16 mouse cellular contexts compared by ENCODE assay signal in the genomic region with DNA sequence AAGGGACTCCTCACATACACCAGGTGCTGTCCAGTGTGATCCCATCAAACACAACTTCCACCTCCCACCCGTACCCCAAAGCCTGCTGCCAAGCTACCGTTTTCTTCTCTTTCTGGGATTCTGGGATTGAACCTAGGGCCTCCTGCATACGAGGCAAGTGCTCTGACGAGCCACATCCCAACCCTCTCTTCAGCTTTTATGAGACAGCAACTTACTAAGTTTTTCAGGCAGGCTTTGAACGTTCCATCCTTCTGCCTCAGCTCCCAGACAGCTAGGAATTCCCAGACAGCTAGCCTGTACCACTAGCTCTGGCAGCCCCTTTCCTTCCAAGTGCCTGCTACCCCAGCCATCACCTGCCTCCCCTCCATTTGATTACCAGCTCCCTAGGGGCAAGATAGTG. TPM values are rescaled to one million over a fixed set of nuclear protein-coding genes. Genes with fewer than 3 reads are reported as not detected.
DNase-seq lines count a peak whose midpoint lies in the region; ATAC-seq and TF ChIP-seq lines count a peak whose summit lies in the region.
"Had no signal": no experiment of that assay in that cellular context is flagged by ENCODE, and none has a peak within 500 bp of the region (broad histone marks: within the 10 kb centered on the region; RNA-seq: fewer than 3 reads in every experiment).

No protein-coding gene starts in this region.

- no peak for ATAC-seq in limb, embryonic 11.5 days (ENCODE audit: insufficient number of reproducible peaks, low FRiP score, low TSS enrichment, low read depth)

- no peak overlapping the region for H3K4me2 ChIP-seq in limb, embryonic 11.5 days (ENCODE audit: low read depth, severe bottlenecking)

- H3K4me3 ChIP-seq in gastrocnemius, adult 2 months: no peak overlapping the region
- no peak overlapping the region for H3K4me3 ChIP-seq in limb, embryonic 11.5 days (ENCODE audit: low read depth, low read length)
- no peak overlapping the region for H3K4me3 ChIP-seq in limb, embryonic 10.5 days

- peaks cover 12% of the 10 kb centered on the region for H3K4me1 ChIP-seq in limb, embryonic 11.5 days (ENCODE audit: control insufficient read depth, insufficient read depth, low read length)
- H3K4me1 ChIP-seq in limb, embryonic 10.5 days: peaks cover 23% of the 10 kb centered on the region

- DNase-seq in gastrocnemius, adult 2 months: no peak
- no peak for DNase-seq in gastrocnemius, adult 8-10 months (ENCODE audit: low spot score in 2 of 2)
- no peak for DNase-seq in limb, embryonic 11.5 days (ENCODE audit: low spot score)
- DNase-seq in limb, embryonic 10.5 days (ENCODE audit: low spot score): no peak
- DNase-seq in urinary bladder, adult 2 months (ENCODE audit: low spot score): peak; percentile 21
- DNase-seq in urinary bladder, adult 18-20 months (ENCODE audit: low spot score in 2 of 2): no peak
- DNase-seq in retina, postnatal 1 day: no peak
- no peak for DNase-seq in layer of hippocampus, adult 9-11 months
- DNase-seq: cerebellum, adult 18-20 months; heart, postnatal 10 days; kidney, adult 18-20 months; kidney, postnatal 25 days; lung, postnatal 14 days; right cerebral cortex, postnatal 14 days; thymus, adult 18-20 months had no signal

- no peaks in the 10 kb centered on the region for H3K36me3 ChIP-seq in limb, embryonic 11.5 days (ENCODE audit: control insufficient read depth, insufficient read depth, low read length)
- H3K36me3 ChIP-seq in limb, embryonic 10.5 days: peaks cover 14% of the 10 kb centered on the region

- intact Hi-C loops in gastrocnemius, adult 2 months (cut with DNase I): loop anchor here (5.0 kb wide), 1 partner anchor 95 kb away; no protein-coding TSS in a partner anchor

- peak overlapping the region; percentile 98 for H3K27ac ChIP-seq in gastrocnemius, adult 2 months
- no peak overlapping the region for H3K27ac ChIP-seq in limb, embryonic 11.5 days (replicated peaks; ENCODE audit: low read depth, low read length)
- no peak overlapping the region for H3K27ac ChIP-seq in limb, embryonic 10.5 days

- H3K9me3 ChIP-seq in limb, embryonic 11.5 days (ENCODE audit: control insufficient read depth, low read length): no peaks in the 10 kb centered on the region
- H3K9me3 ChIP-seq in limb, embryonic 10.5 days (replicated peaks): no peaks in the 10 kb centered on the region
- H3K9me3 ChIP-seq: limb, embryonic 15.5 days had no signal

- 91% methylated on average over 5 of the region's 5 CpGs for WGBS in limb, embryonic 11.5 days
- WGBS in limb, embryonic 10.5 days: 83% methylated on average over 5 of the region's 5 CpGs

- TF ChIP-seq CTCF in gastrocnemius, adult 2 months (IDR thresholded peaks at IDR 0.05): no peak

- no peaks in the 10 kb centered on the region for H3K27me3 ChIP-seq in limb, embryonic 11.5 days (ENCODE audit: control insufficient read depth, insufficient read depth, low read length)
- no peaks in the 10 kb centered on the region for H3K27me3 ChIP-seq in limb, embryonic 10.5 days (ENCODE audit: low read depth, poor library complexity, severe bottlenecking)
- H3K27me3 ChIP-seq: limb, embryonic 15.5 days had no signal

- H3K9ac ChIP-seq in limb, embryonic 11.5 days (ENCODE audit: low read length): 0 out of 2 replicates have a peak overlapping the region, but pooled peaks have one; percentile 22
- H3K9ac ChIP-seq: limb, embryonic 15.5 days had no signal

RNA-seq across cellular contexts. Expression of gene Pitpna, which starts 0.9 kb away (rescaled TPM):
- 100 to 1,000 TPM; 151 to 206 TPM for total RNA-seq in gastrocnemius, adult 2 months (2021)
- total RNA-seq in gastrocnemius, adult 8-10 months (2022): 100 to 1,000 TPM; 153 to 214 (median 207) TPM
- polyA plus RNA-seq in limb, embryonic 11.5 days (2014; fragmentation: Nextera tagmentation; extraction: Ambion mirVana): 67.3 and 70.7 TPM in 2 replicates
- 60.9 and 68.8 TPM in 2 replicates for polyA plus RNA-seq in limb, embryonic 10.5 days (2016; fragmentation: Nextera tagmentation; extraction: Ambion mirVana)
- 148 and 178 TPM in 2 replicates for polyA plus RNA-seq in urinary bladder, adult 2 months (2012; rRNA removed)

RNA-seq across cellular contexts. Expression of gene Inpp5k, which starts 43.8 kb away (rescaled TPM):
- 10 to 100 TPM; 25.9 to 27.4 TPM for total RNA-seq in gastrocnemius, adult 2 months (2021)
- 10 to 100 TPM; 20.2 to 25.3 (median 23.6) TPM for total RNA-seq in gastrocnemius, adult 8-10 months (2022)
- 14.9 and 18.5 TPM in 2 replicates for polyA plus RNA-seq in limb, embryonic 11.5 days (2014; fragmentation: Nextera tagmentation; extraction: Ambion mirVana)
- 14.4 and 17.6 TPM in 2 replicates for polyA plus RNA-seq in limb, embryonic 10.5 days (2016; fragmentation: Nextera tagmentation; extraction: Ambion mirVana)
- 61.9 and 68.7 TPM in 2 replicates for polyA plus RNA-seq in urinary bladder, adult 2 months (2012; rRNA removed)

RNA-seq across cellular contexts. Expression of gene Slc43a2, which starts 55.5 kb away (rescaled TPM):
- 10 to 100 TPM; 19.0 to 41.6 TPM for total RNA-seq in gastrocnemius, adult 2 months (2021)
- 10 to 100 TPM; 22.0 to 28.2 (median 24.4) TPM for total RNA-seq in gastrocnemius, adult 8-10 months (2022)
- polyA plus RNA-seq in limb, embryonic 11.5 days (2014; fragmentation: Nextera tagmentation; extraction: Ambion mirVana): 4.0 and 4.2 TPM in 2 replicates
- polyA plus RNA-seq in limb, embryonic 10.5 days (2016; fragmentation: Nextera tagmentation; extraction: Ambion mirVana): 3.4 and 4.9 TPM in 2 replicates
- 11.3 and 12.5 TPM in 2 replicates for polyA plus RNA-seq in urinary bladder, adult 2 months (2012; rRNA removed)
